Mouse (Mus musculus) MEL (cell line): ENCODE measurements at regions not wholly inside any gene's neighbourhood (a gene's known extent, or its start where the extent isn't known, plus 50 kb on each side); places are given as distances from the start of the nearest gene placed in this dataset.

Experiments used
- DNase-seq: peaks from one replicate; pipeline ENCODE4 v3.0.0; 2011; ENCODE audit warnings: low read depth, low spot score
- H3K27ac ChIP-seq: 2 replicates; pipeline ENCODE4 v1.5.1; 2012; ENCODE audit warnings: low read depth, mild to moderate bottlenecking, control low read depth, low read length, moderate library complexity; ENCODE audit not compliant: control insufficient read depth
- H3K27me3 ChIP-seq, 2 experiments: fragments of 150-350 bp in 1 of 2; sonication (generic) in 1 of 2; 2 replicates each; pipeline ENCODE4 v1.6.1; 2012; ENCODE audit warnings: low read length in 2 of 2, mild to moderate bottlenecking in 2 of 2, improper control_type of control experiment in 1 of 2, moderate library complexity in 1 of 2; ENCODE audit not compliant: insufficient read depth in 2 of 2, control insufficient read depth in 1 of 2
- H3K36me3 ChIP-seq, 2 experiments: 2 replicates each; pipeline ENCODE4 v1.6.1; 2012 to 2014; ENCODE audit warnings: low read length in 2 of 2, improper control_type of control experiment in 1 of 2, inconsistent platforms in 1 of 2, mild to moderate bottlenecking in 1 of 2; ENCODE audit not compliant: insufficient read depth in 2 of 2, control insufficient read depth in 1 of 2
- H3K4me1 ChIP-seq, 2 experiments: fragments of 150-350 bp in 1 of 2; sonication (generic) in 1 of 2; 2 replicates each; pipeline ENCODE4 v1.6.1; 2012; ENCODE audit warnings: low read length in 2 of 2, improper control_type of control experiment in 1 of 2, mild to moderate bottlenecking in 1 of 2; ENCODE audit not compliant: insufficient read depth in 2 of 2, control insufficient read depth in 1 of 2
- H3K4me3 ChIP-seq, 2 experiments: fragments of 150-350 bp in 1 of 2; sonication (generic) in 1 of 2; 2 replicates each; pipeline ENCODE4 v1.5.1; 2012; ENCODE audit warnings: low read depth in 2 of 2, low read length in 2 of 2, mild to moderate bottlenecking in 2 of 2, moderate library complexity in 2 of 2, control low read depth in 1 of 2, improper control_type of control experiment in 1 of 2; ENCODE audit not compliant: control insufficient read depth in 1 of 2, insufficient read depth in 1 of 2
- H3K79me2 ChIP-seq: 2 replicates; pipeline ENCODE4 v1.6.1; 2012; ENCODE audit warnings: mild to moderate bottlenecking, low read length, moderate library complexity; ENCODE audit not compliant: control insufficient read depth, poor library complexity, insufficient read depth
- H3K9ac ChIP-seq: 2 replicates; pipeline ENCODE4 v1.6.1; 2012; ENCODE audit warnings: low read depth, mild to moderate bottlenecking, control low read depth, low read length, moderate library complexity; ENCODE audit not compliant: control insufficient read depth, poor library complexity, severe bottlenecking
- H3K9me3 ChIP-seq: fragments of 150-350 bp; sonication (generic); replicated peaks from 2 replicates; pipeline ENCODE4 v1.6.1; 2012; ENCODE audit warnings: mild to moderate bottlenecking, low read length, improper control_type of control experiment, moderate library complexity; ENCODE audit not compliant: insufficient read depth
- CHD2 ChIP-seq: IDR thresholded peaks from 2 replicates; pipeline ENCODE4 v1.6.1; 2011; ENCODE audit warnings: low read length, improper control_type of control experiment
- ETS1 ChIP-seq: IDR thresholded peaks from 2 replicates; pipeline ENCODE4 v1.6.1; 2012; ENCODE audit warnings: low read depth, mild to moderate bottlenecking, inconsistent platforms, low read length, improper control_type of control experiment, moderate library complexity
- GATA1 ChIP-seq: IDR thresholded peaks from 2 replicates; pipeline ENCODE4 v1.6.1; 2011; ENCODE audit warnings: low read depth, low read length, improper control_type of control experiment
- HCFC1 ChIP-seq: IDR thresholded peaks from 2 replicates; pipeline ENCODE4 v1.6.1; 2012; ENCODE audit warnings: low read depth, mild to moderate bottlenecking, inconsistent platforms, low read length, improper control_type of control experiment, moderate library complexity
- JUND ChIP-seq: IDR thresholded peaks from 2 replicates; pipeline ENCODE4 v1.6.1; 2011; ENCODE audit warnings: low read depth, mild to moderate bottlenecking, improper control_type of control experiment, low read length
- TAL1 ChIP-seq: IDR thresholded peaks from 2 replicates; pipeline ENCODE4 v1.6.1; 2012; ENCODE audit warnings: mild to moderate bottlenecking, inconsistent platforms, low read length, moderate library complexity, mixed read lengths
- USF2 ChIP-seq, 2 experiments: IDR thresholded peaks; 2 replicates each; pipeline ENCODE4 v1.6.1; 2011 to 2012; ENCODE audit warnings: improper control_type of control experiment in 2 of 2, low read length in 2 of 2, borderline replicate concordance in 1 of 2, inconsistent platforms in 1 of 2, low read depth in 1 of 2, mild to moderate bottlenecking in 1 of 2; ENCODE audit not compliant: insufficient read depth in 1 of 2
- ZMIZ1 ChIP-seq: IDR thresholded peaks from 2 replicates; pipeline ENCODE4 v1.6.1; 2012; ENCODE audit warnings: low read depth, mild to moderate bottlenecking, inconsistent platforms, low read length, improper control_type of control experiment, moderate library complexity
- ZNF384 ChIP-seq: IDR thresholded peaks from 2 replicates; pipeline ENCODE4 v1.6.1; 2012; ENCODE audit warnings: low read depth, mild to moderate bottlenecking, inconsistent platforms, low read length, improper control_type of control experiment

DNA sequence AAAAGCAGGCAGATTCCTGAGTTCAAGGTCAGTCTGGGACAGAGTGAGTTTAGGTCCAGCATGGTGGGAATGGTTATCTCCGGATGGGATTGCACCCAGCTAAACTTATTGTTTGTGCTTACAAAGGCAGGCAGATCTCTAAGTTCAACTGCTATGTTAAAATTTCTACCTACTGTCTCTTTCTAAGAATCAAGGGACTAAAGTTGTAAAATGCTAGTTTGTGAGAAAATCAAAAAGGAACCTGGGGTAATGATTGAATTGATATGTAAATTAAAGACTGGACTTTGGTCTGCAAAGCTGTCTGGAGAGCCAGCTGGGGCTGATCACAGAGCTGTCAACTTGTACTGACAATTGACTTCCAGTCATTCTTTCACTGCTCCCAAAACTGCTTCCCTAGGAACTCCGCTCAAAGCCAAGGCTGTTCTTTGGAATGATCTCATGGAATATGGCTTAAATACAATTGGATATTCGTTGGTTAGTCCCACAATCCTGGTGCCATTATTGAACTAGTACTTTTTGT is 90.7 kb upstream of the Tcerg1l start:
- Histone ChIP-seq H3K36me3 (no peaks in the 10 kb centered on the region), H3K27me3 (no peaks in the 10 kb centered on the region), H3K9ac (no peak overlapping the region), H3K4me1 (no peaks in the 10 kb centered on the region), H3K4me3 (no peak overlapping the region), H3K27ac (no peak overlapping the region), H3K79me2 (no peaks in the 10 kb centered on the region), H3K9me3 (no peaks in the 10 kb centered on the region)
- no peak for TF ChIP-seq TAL1
- DNase-seq: no peak

- no peaks in the 10 kb centered on the region for H3K9me3 ChIP-seq
- no peak overlapping the region for H3K27ac ChIP-seq
- H3K4me1 ChIP-seq: no peaks in the 10 kb centered on the region
- no peak for TF ChIP-seq USF2 (IDR thresholded peaks at IDR 0.05; ENCODE audit: borderline replicate concordance in 1 of 2, insufficient read depth in 1 of 2, low read depth in 1 of 2, low read length in 2 of 2)
- TF ChIP-seq ZMIZ1: no peak
- no peak for TF ChIP-seq HCFC1
- H3K9ac ChIP-seq: no peak overlapping the region
- no peak for DNase-seq
- H3K36me3 ChIP-seq: no peaks in the 10 kb centered on the region
- no peaks in the 10 kb centered on the region for H3K27me3 ChIP-seq
- no peak overlapping the region for H3K4me3 ChIP-seq
- H3K79me2 ChIP-seq: no peaks in the 10 kb centered on the region
These were observed 75.4 kb upstream of the Tcerg1l start for GRCm38 (mm10) chr7:138472891-138473455.

- Histone ChIP-seq H3K9ac (no peak overlapping the region), H3K4me3 (no peak overlapping the region), H3K4me1 (no peaks in the 10 kb centered on the region), H3K9me3 (no peaks in the 10 kb centered on the region), H3K27ac (no peak overlapping the region), H3K27me3 (no peaks in the 10 kb centered on the region)
- DNase-seq: no peak
- TF ChIP-seq JUND (no peak), CHD2 (no peak), ZNF384 (no peak), ETS1 (no peak), GATA1 (no peak)
- TF ChIP-seq, all 39 proteins: peak for 0
- H3K79me2 ChIP-seq: no peaks in the 10 kb centered on the region
- no peaks in the 10 kb centered on the region for H3K36me3 ChIP-seq
These were observed 74.8 kb upstream of the Tcerg1l start for GRCm38 (mm10) chr7:138472371-138472770.
